Mouse (Mus musculus) G1E (cell line): ENCODE data around the gene Siglecg. TPM values are rescaled to one million over a fixed set of nuclear protein-coding genes. Genes with fewer than 3 reads are reported as not detected.

Source experiments
- ATAC-seq: 2 replicates; pipeline ENCODE4 v1.8.0; 2016; ENCODE audit warnings: mild to moderate bottlenecking; ENCODE audit not compliant: insufficient number of reproducible peaks, poor library complexity, low FRiP score, severe bottlenecking; ENCODE audit errors: extremely low read depth
- DNase-seq: peaks from one replicate; pipeline ENCODE4 v3.0.0; 2012; ENCODE audit warnings: low spot score
- H3K27me3 ChIP-seq: 2 replicates; pipeline ENCODE4 v1.6.1; 2012; ENCODE audit warnings: mild to moderate bottlenecking, low read length, inconsistent platforms; ENCODE audit not compliant: insufficient read depth
- H3K36me3 ChIP-seq: replicated peaks from 2 replicates; pipeline ENCODE3; 2012; ENCODE audit warnings: mild to moderate bottlenecking, inconsistent platforms
- H3K4me1 ChIP-seq: 2 replicates; pipeline ENCODE4 v1.6.1; 2012; ENCODE audit warnings: low read depth, low read length, inconsistent platforms, mixed read lengths; ENCODE audit not compliant: insufficient read depth
- H3K4me3 ChIP-seq: 2 replicates; pipeline ENCODE4 v1.5.1; 2012; ENCODE audit warnings: low read depth, mild to moderate bottlenecking, inconsistent platforms, low read length, moderate library complexity, mixed read lengths
- H3K9me3 ChIP-seq: replicated peaks from 2 replicates; pipeline ENCODE4 v1.6.1; 2012; ENCODE audit warnings: inconsistent platforms
- CTCF ChIP-seq: IDR thresholded peaks from 2 replicates; pipeline ENCODE4 v1.5.1; 2012; ENCODE audit warnings: low read depth, low read length, inconsistent platforms, mixed read lengths
- GATA1 ChIP-seq: IDR thresholded peaks from 2 replicates; pipeline ENCODE4 v1.6.1; 2012; ENCODE audit warnings: borderline replicate concordance, low read length, inconsistent platforms, mixed read lengths
- GATA2 ChIP-seq: IDR thresholded peaks from 2 replicates; pipeline ENCODE4 v1.6.1; 2012; ENCODE audit warnings: low read depth, low read length, inconsistent platforms, borderline replicate concordance
- POLR2AphosphoS5 ChIP-seq: IDR thresholded peaks from 2 replicates; pipeline ENCODE4 v1.6.1; 2012; ENCODE audit warnings: low read depth, low read length, inconsistent platforms; ENCODE audit not compliant: insufficient replicate concordance
- TAL1 ChIP-seq: conservative IDR thresholded peaks from 2 replicates; pipeline ENCODE4 v1.6.1; 2012; ENCODE audit warnings: low read depth, low read length, inconsistent platforms, mixed read lengths
- polyA plus RNA-seq: library from polyadenylated mRNA; stranded (reverse); fragments of >175 nt; gene quantifications from 2 replicates; pipeline ENCODE4 v1.2.3, GENCODE M21; 2012
- total RNA-seq, 2 experiments: library from RNA; stranded (forward) in 1 of 2; stranded (reverse) in 1 of 2; fragments of 200-1000 nt in 1 of 2; fragments of >200 nt in 1 of 2; fragmentation: Nextera tagmentation in 1 of 2; gene quantifications; 2 replicates each; pipeline ENCODE4 v1.2.3; 2014 to 2017

Siglecg gene
- total and polyA plus RNA-seq, 3 experiments, result 0.11 TPM; not detected in 2

DNA sequence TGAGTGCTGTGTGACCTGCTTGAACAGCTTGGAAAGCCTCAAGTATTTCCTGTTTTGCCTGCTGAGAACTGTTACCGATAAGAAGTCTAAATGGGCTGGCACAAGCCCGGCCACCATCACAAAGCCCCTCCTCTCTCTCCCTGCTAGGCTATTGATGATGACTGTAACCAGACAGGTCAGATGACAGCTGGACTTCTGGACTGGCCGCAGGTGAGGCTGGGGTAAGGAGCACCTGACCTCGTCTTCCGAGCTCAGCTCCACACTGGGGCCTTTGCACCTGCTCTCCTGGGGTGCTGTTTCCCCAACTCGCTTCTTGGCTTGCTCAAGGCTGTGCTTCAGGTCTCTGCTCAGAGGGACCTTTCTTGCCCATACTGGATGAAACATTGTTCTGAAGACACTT is 46.4 kb downstream of the Siglecg start:
- Histone ChIP-seq H3K27me3 (no peaks in the 10 kb centered on the region), H3K4me1 (peaks cover 21% of the 10 kb centered on the region), H3K36me3 (peaks cover 84% of the 10 kb centered on the region), H3K9me3 (no peaks in the 10 kb centered on the region), H3K4me3 (no peak overlapping the region)
- TF ChIP-seq GATA1 (no peak), POLR2AphosphoS5 (no peak), GATA2 (no peak), CTCF (no peak), TAL1 (no peak)
- ATAC-seq (no peak), DNase-seq (no peak)

DNA sequence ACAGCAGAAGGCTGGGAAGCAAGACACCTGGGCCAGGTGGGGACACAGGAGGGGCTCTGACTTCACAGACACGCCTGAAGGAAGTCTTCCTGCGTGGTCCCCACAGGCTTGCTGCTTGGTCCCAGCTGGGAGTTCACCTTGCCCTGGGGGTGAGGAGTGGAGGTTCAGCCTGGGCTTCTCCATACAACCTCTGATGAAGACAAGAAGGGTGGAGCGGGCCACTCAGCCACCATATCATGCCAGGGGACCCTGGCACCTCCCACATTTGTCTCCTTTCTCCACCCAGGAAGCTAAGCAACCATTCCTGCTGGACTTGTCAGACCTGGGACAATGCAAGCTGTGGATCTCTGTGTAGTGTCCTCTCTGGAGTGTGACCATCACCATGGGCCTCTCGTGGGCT is 54.8 kb downstream of the Siglecg start, which contains the start of gene Vsig10l:
Vsig10l (plus strand) TSS at position 301 of the 400 bp plus-strand sequence.
- TF ChIP-seq TAL1 (no peak), POLR2AphosphoS5 (no peak), GATA1 (no peak)
- Histone ChIP-seq H3K4me1 (peaks cover 24% of the 10 kb centered on the region), H3K36me3 (peaks cover 3% of the 10 kb centered on the region), H3K27me3 (peaks cover 41% of the 10 kb centered on the region), H3K4me3 (no peak within 1 kb of the TSS), H3K9me3 (no peaks in the 10 kb centered on the region)
- ATAC-seq (no peak), DNase-seq (no peak)

DNA sequence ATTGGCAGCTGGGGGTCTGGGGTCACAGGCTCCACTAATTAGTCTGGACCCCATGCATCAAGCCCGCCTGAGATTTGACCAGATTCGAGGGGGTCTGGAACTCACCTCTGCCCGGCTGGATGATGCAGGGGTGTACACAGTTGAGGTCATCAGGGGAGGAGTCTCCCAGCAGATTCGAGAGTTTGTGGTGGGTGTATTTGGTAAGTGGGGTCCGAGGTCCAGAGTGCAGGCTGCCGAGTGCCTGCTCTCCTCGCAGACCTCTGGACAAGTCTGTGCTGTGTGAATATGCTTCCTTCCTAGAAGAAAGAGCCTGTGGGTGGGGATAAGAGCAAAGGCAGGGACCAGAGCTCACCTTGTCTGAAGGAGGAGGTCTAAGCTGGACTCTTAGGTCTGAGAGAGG is 56.0 kb downstream of the Siglecg start:
- ATAC-seq (no peak), DNase-seq (no peak)
- TF ChIP-seq TAL1, result no peak
- no peak for TF ChIP-seq GATA1
- no peak for TF ChIP-seq CTCF
- no peak for TF ChIP-seq POLR2AphosphoS5
- no peak for TF ChIP-seq GATA2
- Histone ChIP-seq H3K4me1 (peaks cover 24% of the 10 kb centered on the region), H3K4me3 (no peak overlapping the region), H3K9me3 (no peaks in the 10 kb centered on the region), H3K36me3 (no peaks in the 10 kb centered on the region), H3K27me3 (peaks cover 49% of the 10 kb centered on the region)

DNA sequence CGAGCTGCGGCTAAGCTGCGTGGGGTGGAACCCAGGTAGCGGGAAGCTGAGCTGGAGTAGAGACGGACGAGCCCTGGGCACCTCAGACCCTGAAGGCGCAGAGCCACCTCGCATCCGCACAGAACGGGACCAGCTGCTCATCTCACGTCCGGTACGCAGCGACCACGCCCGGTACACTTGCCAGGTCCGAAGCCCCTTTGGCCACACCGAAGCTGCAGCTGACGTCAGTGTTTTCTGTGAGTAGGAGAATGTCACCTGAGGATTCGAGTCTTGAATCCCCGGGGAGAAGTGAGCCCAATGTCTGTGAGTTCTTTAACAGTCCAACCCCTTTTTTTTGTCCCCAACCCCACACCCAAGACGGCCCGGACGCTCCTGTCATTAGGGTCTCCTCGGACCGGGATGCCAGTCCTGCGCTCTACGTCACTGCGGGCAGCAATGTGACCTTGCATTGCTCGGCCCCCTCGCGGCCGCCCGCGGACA is 56.9 kb downstream of the Siglecg start:
- H3K4me3 ChIP-seq, result peak overlapping the region; percentile 72
- H3K27me3 ChIP-seq, result peaks cover 49% of the 10 kb centered on the region
- no peaks in the 10 kb centered on the region for H3K36me3 ChIP-seq
- TF ChIP-seq TAL1 (no peak), GATA2 (no peak), GATA1 (no peak), POLR2AphosphoS5 (no peak), CTCF (no peak)
- H3K9me3 ChIP-seq, result no peaks in the 10 kb centered on the region
- H3K4me1 ChIP-seq, result peaks cover 24% of the 10 kb centered on the region
- DNase-seq (no peak), ATAC-seq (no peak)

DNA sequence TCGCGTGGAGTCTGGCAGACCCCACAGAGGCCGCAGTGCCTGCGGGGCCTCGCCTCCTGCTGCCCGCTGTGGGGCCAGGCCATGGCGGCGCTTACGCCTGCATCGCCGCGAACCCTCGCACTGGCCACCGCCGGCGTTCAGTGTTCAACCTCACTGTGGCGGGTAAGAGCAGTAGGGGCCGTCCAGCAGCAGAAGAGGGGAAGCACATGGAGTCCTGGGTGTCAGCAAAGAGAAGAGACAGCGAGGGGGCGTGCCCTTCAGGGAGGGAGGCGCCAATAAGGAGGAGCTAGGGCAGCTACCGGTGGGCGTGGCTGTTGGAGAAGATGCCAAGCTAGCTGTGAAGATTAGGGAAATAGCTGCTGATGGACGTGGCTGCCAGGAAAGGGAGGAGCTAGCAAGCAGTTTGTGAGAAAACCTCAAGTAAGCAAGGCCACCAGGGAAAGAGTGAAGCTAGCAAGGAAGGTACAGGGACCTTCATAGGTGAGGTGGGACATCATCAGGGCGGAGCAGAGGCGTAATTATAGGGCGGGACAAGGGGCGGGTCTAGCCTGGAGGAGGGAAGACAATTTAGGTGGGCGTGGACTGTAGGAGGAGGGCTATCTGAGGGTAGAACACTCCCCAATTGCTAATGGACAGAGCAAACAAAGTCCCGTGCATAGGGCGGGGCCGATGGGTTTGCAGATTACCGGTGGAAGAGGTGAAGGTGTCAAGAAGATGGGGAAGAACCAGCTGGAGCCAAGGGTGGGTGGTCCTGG is 57.5 kb downstream of the Siglecg start:
- Histone ChIP-seq H3K4me1 (peaks cover 24% of the 10 kb centered on the region), H3K4me3 (peak overlapping the region; percentile 72), H3K36me3 (no peaks in the 10 kb centered on the region), H3K27me3 (peaks cover 49% of the 10 kb centered on the region), H3K9me3 (no peaks in the 10 kb centered on the region)
- TF ChIP-seq CTCF, result no peak
- no peak for TF ChIP-seq GATA1
- TF ChIP-seq TAL1, result no peak
- TF ChIP-seq POLR2AphosphoS5, result no peak
- no peak for TF ChIP-seq GATA2
- ATAC-seq (peak; percentile 85), DNase-seq (peak; percentile 81)

DNA sequence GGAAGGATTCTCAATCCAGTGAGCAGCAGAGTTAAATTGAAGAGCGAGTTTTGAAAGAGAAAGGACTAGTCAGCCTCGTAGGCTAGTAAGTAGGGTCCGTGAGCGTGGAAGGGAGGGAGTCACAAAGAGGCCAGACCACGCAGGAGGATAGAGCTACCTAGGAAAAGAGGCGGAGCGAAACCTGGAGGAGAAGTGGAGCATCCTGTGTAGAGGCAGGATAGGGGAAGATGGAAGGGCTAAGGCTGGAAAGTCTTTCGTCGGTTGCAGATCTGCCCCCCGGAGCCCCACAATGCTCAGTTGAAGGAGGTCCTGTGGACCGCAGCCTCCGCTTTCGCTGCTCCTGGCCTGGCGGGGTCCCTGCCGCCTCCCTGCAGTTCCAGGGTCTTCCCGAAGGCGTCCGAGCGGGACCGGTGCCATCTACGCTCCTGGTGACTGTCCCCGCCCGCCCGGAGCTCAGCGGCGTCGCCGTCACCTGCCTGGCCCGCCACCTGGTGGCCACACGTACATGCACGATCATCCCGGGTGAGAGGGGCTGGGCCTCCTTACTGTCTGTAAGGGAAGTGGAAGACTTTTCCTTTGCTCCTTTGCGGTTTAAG is 58.2 kb downstream of the Siglecg start:
- ATAC-seq (peak; percentile 35; the same call in 1 of the 2 replicates), DNase-seq (peak; percentile 73)
- Histone ChIP-seq H3K27me3 (peaks cover 52% of the 10 kb centered on the region), H3K36me3 (no peaks in the 10 kb centered on the region), H3K4me3 (peak overlapping the region; percentile 72), H3K4me1 (peaks cover 24% of the 10 kb centered on the region), H3K9me3 (no peaks in the 10 kb centered on the region)
- TF ChIP-seq TAL1 (no peak), POLR2AphosphoS5 (no peak), GATA2 (no peak), CTCF (peak; percentile 58), GATA1 (no peak)

Other genes starting within 250 kb of the Siglecg start
- 16.0 and 21.3 TPM in 2 replicates for gene Zfp715, start 94.9 kb upstream of the Siglecg start, total RNA-seq (2014; fragmentation: Nextera tagmentation)
- gene Zfp715, start 94.9 kb upstream of the Siglecg start, total RNA-seq (2017), result 21.4 and 23.8 TPM in 2 replicates
- 1.7 and 3.9 TPM in 2 replicates for gene Zfp715, start 94.9 kb upstream of the Siglecg start, polyA plus RNA-seq
- gene Siglecf, start 56.9 kb upstream of the Siglecg start, total RNA-seq (2014; fragmentation: Nextera tagmentation), result not detected in 2 replicates
- 1.4 and 1.5 TPM in 2 replicates for gene Siglecf, start 56.9 kb upstream of the Siglecg start, total RNA-seq (2017)
- 0.19 and 0.24 TPM in 2 replicates for gene Siglecf, start 56.9 kb upstream of the Siglecg start, polyA plus RNA-seq
- gene Lim2, start 19.5 kb downstream of the Siglecg start, total RNA-seq (2014; fragmentation: Nextera tagmentation), result not detected in 2 replicates
- gene Lim2, start 19.5 kb downstream of the Siglecg start, total RNA-seq (2017), result not detected in 2 replicates
- gene Lim2, start 19.5 kb downstream of the Siglecg start, polyA plus RNA-seq, result 0.04 TPM in 1 of 2 replicates, not detected in the other
- gene Nkg7, start 28.9 kb downstream of the Siglecg start, total RNA-seq (2014; fragmentation: Nextera tagmentation), result not detected in 2 replicates
- gene Nkg7, start 28.9 kb downstream of the Siglecg start, total RNA-seq (2017), result not detected in 2 replicates
- not detected in 2 replicates for gene Nkg7, start 28.9 kb downstream of the Siglecg start, polyA plus RNA-seq
- gene Cldnd2, start 32.6 kb downstream of the Siglecg start, total RNA-seq (2014; fragmentation: Nextera tagmentation), result not detected in 2 replicates
- gene Cldnd2, start 32.6 kb downstream of the Siglecg start, total RNA-seq (2017), result not detected in 2 replicates
- gene Cldnd2, start 32.6 kb downstream of the Siglecg start, polyA plus RNA-seq, result not detected in 2 replicates
- gene Etfb, start 35.9 kb downstream of the Siglecg start, total RNA-seq (2014; fragmentation: Nextera tagmentation), result 75.0 and 92.3 TPM in 2 replicates
- 207 and 218 TPM in 2 replicates for gene Etfb, start 35.9 kb downstream of the Siglecg start, total RNA-seq (2017)
- 60.1 and 77.3 TPM in 2 replicates for gene Etfb, start 35.9 kb downstream of the Siglecg start, polyA plus RNA-seq
- 3.5 TPM in 1 of 2 replicates, not detected in the other for gene Gm45233, start 35.9 kb downstream of the Siglecg start, total RNA-seq (2014; fragmentation: Nextera tagmentation)
- 0.93 TPM in 1 of 2 replicates, not detected in the other for gene Gm45233, start 35.9 kb downstream of the Siglecg start, total RNA-seq (2017)
- not detected in 2 replicates for gene Gm45233, start 35.9 kb downstream of the Siglecg start, polyA plus RNA-seq
- gene Vsig10l, start 54.9 kb downstream of the Siglecg start, total RNA-seq (2014; fragmentation: Nextera tagmentation), result not detected in 2 replicates
- gene Vsig10l, start 54.9 kb downstream of the Siglecg start, total RNA-seq (2017), result 0.33 and 0.35 TPM in 2 replicates
- gene Vsig10l, start 54.9 kb downstream of the Siglecg start, polyA plus RNA-seq, result 0.32 and 0.44 TPM in 2 replicates
- not detected in 2 replicates for gene Iglon5, start 81.9 kb downstream of the Siglecg start, total RNA-seq (2014; fragmentation: Nextera tagmentation)
- 0.05 and 0.06 TPM in 2 replicates for gene Iglon5, start 81.9 kb downstream of the Siglecg start, total RNA-seq (2017)
- gene Iglon5, start 81.9 kb downstream of the Siglecg start, polyA plus RNA-seq, result not detected in 2 replicates
- not detected in 2 replicates for gene 4931406B18Rik, start 97.7 kb downstream of the Siglecg start, total RNA-seq (2014; fragmentation: Nextera tagmentation)
- gene 4931406B18Rik, start 97.7 kb downstream of the Siglecg start, total RNA-seq (2017), result 0.06 and 0.44 TPM in 2 replicates
- gene 4931406B18Rik, start 97.7 kb downstream of the Siglecg start, polyA plus RNA-seq, result not detected in 2 replicates
- gene Cd33, start 136.2 kb downstream of the Siglecg start, total RNA-seq (2014; fragmentation: Nextera tagmentation), result 0.10 TPM in 1 of 2 replicates, not detected in the other
- gene Cd33, start 136.2 kb downstream of the Siglecg start, total RNA-seq (2017), result 0.41 and 0.60 TPM in 2 replicates
- 0.13 and 0.69 TPM in 2 replicates for gene Cd33, start 136.2 kb downstream of the Siglecg start, polyA plus RNA-seq
- gene Zfp658, start 154.1 kb downstream of the Siglecg start, total RNA-seq (2014; fragmentation: Nextera tagmentation), result 1.2 and 1.3 TPM in 2 replicates
- gene Zfp658, start 154.1 kb downstream of the Siglecg start, total RNA-seq (2017), result 1.1 and 1.2 TPM in 2 replicates
- gene Zfp658, start 154.1 kb downstream of the Siglecg start, polyA plus RNA-seq, result 0.24 and 0.25 TPM in 2 replicates
- gene Zfp719, start 171.4 kb downstream of the Siglecg start, total RNA-seq (2014; fragmentation: Nextera tagmentation), result 7.0 and 11.0 TPM in 2 replicates
- gene Zfp719, start 171.4 kb downstream of the Siglecg start, total RNA-seq (2017), result 6.4 and 7.8 TPM in 2 replicates
- gene Zfp719, start 171.4 kb downstream of the Siglecg start, polyA plus RNA-seq, result 0.07 and 0.12 TPM in 2 replicates
- gene Zfp819, start 199.0 kb downstream of the Siglecg start, total RNA-seq (2014; fragmentation: Nextera tagmentation), result not detected in 2 replicates
- 0.05 TPM in 1 of 2 replicates, not detected in the other for gene Zfp819, start 199.0 kb downstream of the Siglecg start, total RNA-seq (2017)
- not detected in 2 replicates for gene Zfp819, start 199.0 kb downstream of the Siglecg start, polyA plus RNA-seq
- not detected in 2 replicates for gene Ceacam18, start 226.5 kb downstream of the Siglecg start, total RNA-seq (2014; fragmentation: Nextera tagmentation)
- gene Ceacam18, start 226.5 kb downstream of the Siglecg start, total RNA-seq (2017), result 0.16 and 0.29 TPM in 2 replicates
- not detected in 2 replicates for gene Ceacam18, start 226.5 kb downstream of the Siglecg start, polyA plus RNA-seq